Mouse (Mus musculus): ENCODE data around the gene Pusl1. TPM values are rescaled to one million over a fixed set of nuclear protein-coding genes. Genes with fewer than 3 reads are reported as not detected.

Gene Pusl1
- polyA plus RNA-seq, 1 experiment, result 30.8 TPM

DNA sequence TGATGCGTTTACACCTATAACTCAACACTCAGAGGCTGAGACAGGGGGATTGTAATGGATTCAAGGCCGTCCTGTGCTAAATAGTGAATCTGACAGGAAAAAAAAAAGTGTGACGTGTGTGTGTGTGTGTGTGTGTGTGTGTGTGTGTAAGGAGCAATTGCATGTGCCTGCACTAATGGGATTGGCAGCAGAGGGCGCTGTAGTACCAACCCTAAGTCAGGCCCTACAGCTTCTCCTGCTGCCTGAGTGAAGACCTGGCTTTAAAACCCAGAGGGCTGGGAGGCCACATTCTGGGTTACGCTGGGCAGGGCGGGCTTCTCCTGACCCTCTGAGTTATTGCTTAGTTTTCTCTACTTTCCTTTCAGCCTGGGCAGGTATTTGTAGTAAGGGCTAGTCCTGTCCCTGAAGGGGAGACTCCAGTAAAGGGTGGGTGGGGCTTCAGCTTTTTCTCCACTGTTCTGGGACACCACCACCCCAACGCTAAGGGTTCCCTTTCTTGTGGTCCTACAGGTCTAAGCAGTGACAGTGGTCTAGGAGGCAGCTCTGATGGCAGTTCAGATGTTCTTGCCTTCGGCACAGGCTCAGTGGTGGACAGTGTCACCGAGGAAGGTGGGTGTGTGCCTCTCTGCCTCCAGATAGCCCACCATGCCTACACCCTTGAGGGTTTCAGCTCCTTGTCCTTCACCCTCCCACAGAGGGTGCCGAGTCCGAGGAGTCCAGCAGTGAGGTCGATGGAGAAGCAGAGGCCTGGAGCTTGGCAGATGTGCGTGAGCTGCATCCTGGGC lies 12.9 kb upstream of the Pusl1 start:
- H3K36me3 ChIP-seq (ENCODE audit: control insufficient read depth, insufficient read depth, low read length), result peaks cover 21% of the 10 kb centered on the region
- H3K4me1 ChIP-seq (ENCODE audit: control insufficient read depth, insufficient read depth, insufficient read length, low read length), result no peaks in the 10 kb centered on the region
- no peak overlapping the region for H3K4me3 ChIP-seq (ENCODE audit: low read depth, low read length)
- no peaks in the 10 kb centered on the region for H3K27me3 ChIP-seq (ENCODE audit: control insufficient read depth, insufficient read depth, low read length)
- WGBS, result 94% methylated on average over 13 of the region's 13 CpGs
- TF ChIP-seq POLR2A (IDR thresholded peaks at IDR 0.05; ENCODE audit: low read depth, low read length), result no peak
- peak; percentile 27; the same call in 1 of the 2 replicates for TF ChIP-seq CTCF (IDR thresholded peaks at IDR 0.05; ENCODE audit: extremely low read depth, insufficient read length, insufficient replicate concordance, low read depth, low read length)
- H3K27ac ChIP-seq (ENCODE audit: insufficient read depth, low read depth, low read length), result no peak overlapping the region

DNA sequence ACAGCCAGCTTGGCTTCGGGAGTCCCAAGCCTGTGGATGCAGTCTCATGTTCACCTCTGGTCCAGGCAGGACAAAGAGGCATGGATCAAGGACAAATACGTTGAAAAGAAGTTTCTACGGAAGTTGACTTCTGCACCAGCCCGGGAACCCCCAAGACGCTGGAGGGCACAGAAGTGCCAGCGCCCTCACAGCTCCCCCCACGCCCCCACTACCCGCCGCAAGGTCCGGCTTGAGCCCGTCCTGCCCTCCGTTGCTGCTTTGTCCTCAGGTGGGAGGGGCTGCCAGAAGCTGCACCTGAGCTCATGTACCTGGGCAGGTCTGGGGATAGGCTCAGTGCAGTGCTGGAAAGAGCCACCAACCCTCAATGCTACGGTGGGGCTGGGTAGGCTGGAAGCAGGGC lies 11.7 kb upstream of the Pusl1 start:
- Histone ChIP-seq H3K4me3 (ENCODE audit: low read depth, low read length) (no peak overlapping the region), H3K27ac (ENCODE audit: insufficient read depth, low read depth, low read length) (no peak overlapping the region), H3K36me3 (ENCODE audit: control insufficient read depth, insufficient read depth, low read length) (peaks cover 23% of the 10 kb centered on the region), H3K27me3 (ENCODE audit: control insufficient read depth, insufficient read depth, low read length) (no peaks in the 10 kb centered on the region), H3K4me1 (ENCODE audit: control insufficient read depth, insufficient read depth, insufficient read length, low read length) (no peaks in the 10 kb centered on the region)
- TF ChIP-seq POLR2A (IDR thresholded peaks at IDR 0.05; ENCODE audit: low read depth, low read length) (no peak), CTCF (IDR thresholded peaks at IDR 0.05; ENCODE audit: extremely low read depth, insufficient read length, insufficient replicate concordance, low read depth, low read length) (no peak)
- WGBS, result 94% methylated on average over 13 of the region's 13 CpGs

DNA sequence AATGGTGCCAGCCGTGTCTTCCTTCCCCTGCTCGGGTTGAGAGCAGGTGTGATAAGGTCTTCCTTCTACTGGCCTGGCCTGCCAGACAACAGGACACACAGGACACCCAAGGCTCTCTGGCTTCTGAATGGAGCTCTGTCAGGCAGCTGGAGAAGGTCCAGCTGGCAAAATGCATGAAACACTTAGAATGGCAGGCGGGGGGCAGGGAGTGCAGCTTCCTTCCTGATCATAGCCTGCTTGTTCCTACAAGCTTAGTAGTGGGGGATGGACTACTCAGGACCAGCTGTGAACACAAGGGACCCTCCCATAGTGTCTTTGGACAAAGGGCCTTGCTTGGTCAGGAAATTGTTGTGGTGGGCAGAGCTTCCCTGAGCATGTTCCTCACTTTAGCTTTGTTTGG lies 9.6 kb upstream of the Pusl1 start:
- Histone ChIP-seq H3K27me3 (ENCODE audit: control insufficient read depth, insufficient read depth, low read length) (no peaks in the 10 kb centered on the region), H3K27ac (ENCODE audit: insufficient read depth, low read depth, low read length) (no peak overlapping the region), H3K4me3 (ENCODE audit: low read depth, low read length) (no peak overlapping the region), H3K4me1 (ENCODE audit: control insufficient read depth, insufficient read depth, insufficient read length, low read length) (no peaks in the 10 kb centered on the region), H3K36me3 (ENCODE audit: control insufficient read depth, insufficient read depth, low read length) (peaks cover 26% of the 10 kb centered on the region)
- WGBS, result 30% methylated on average over 3 of the region's 3 CpGs
- TF ChIP-seq CTCF (IDR thresholded peaks at IDR 0.05; ENCODE audit: extremely low read depth, insufficient read length, insufficient replicate concordance, low read depth, low read length) (no peak), POLR2A (IDR thresholded peaks at IDR 0.05; ENCODE audit: low read depth, low read length) (no peak)

DNA sequence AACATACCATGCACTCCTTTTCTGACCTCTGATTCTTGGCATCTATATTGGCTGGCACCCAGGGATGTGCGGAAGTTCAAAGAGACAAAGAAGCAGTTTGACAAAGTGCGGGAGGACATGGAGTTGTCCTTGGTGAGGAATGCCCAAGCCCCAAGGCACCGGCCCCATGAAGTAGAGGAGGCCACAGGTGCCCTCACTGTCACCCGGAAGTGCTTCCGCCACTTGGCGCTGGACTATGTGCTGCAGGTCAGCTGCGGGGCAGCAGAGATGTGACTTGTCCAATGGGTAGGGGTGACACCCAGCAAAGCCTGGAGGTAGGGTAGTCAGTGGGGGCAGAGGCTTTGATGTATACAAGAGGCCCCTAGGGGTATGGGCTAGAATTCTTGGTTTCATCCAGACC lies 7.8 kb upstream of the Pusl1 start:
- peaks cover under 1% of the 10 kb centered on the region; the same call in 1 of the 2 replicates for H3K4me1 ChIP-seq (ENCODE audit: control insufficient read depth, insufficient read depth, insufficient read length, low read length)
- 90% methylated on average over 7 of the region's 7 CpGs for WGBS
- H3K36me3 ChIP-seq (ENCODE audit: control insufficient read depth, insufficient read depth, low read length), result peaks cover 24% of the 10 kb centered on the region
- TF ChIP-seq CTCF (IDR thresholded peaks at IDR 0.05; ENCODE audit: extremely low read depth, insufficient read length, insufficient replicate concordance, low read depth, low read length) (no peak), POLR2A (IDR thresholded peaks at IDR 0.05; ENCODE audit: low read depth, low read length) (no peak)
- no peak overlapping the region for H3K27ac ChIP-seq (ENCODE audit: insufficient read depth, low read depth, low read length)
- H3K27me3 ChIP-seq (ENCODE audit: control insufficient read depth, insufficient read depth, low read length), result no peaks in the 10 kb centered on the region
- no peak overlapping the region for H3K4me3 ChIP-seq (ENCODE audit: low read depth, low read length)

DNA sequence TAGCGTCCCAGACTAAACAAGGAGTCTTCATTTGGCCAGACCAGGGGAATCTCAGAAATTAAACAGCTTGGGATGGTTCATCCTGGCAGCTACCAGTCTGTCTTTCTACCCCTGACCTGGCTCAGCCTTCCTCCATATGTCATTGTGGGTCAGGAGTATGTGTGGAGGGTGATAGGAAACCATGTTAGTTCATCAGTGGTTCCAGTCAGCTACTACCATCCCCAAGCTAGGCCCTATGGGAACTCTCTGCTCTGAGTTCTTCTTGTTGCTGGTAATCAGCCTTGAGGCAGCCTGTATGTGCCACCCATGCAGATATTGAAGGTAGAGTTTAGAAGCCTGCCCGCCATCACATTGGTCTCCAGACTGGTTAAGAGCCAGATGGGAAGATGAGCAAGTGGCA lies 6.7 kb upstream of the Pusl1 start:
- Histone ChIP-seq H3K27me3 (ENCODE audit: control insufficient read depth, insufficient read depth, low read length) (no peaks in the 10 kb centered on the region), H3K27ac (ENCODE audit: insufficient read depth, low read depth, low read length) (no peak overlapping the region), H3K36me3 (ENCODE audit: control insufficient read depth, insufficient read depth, low read length) (peaks cover 20% of the 10 kb centered on the region), H3K4me1 (ENCODE audit: control insufficient read depth, insufficient read depth, insufficient read length, low read length) (peaks cover 8% of the 10 kb centered on the region), H3K4me3 (ENCODE audit: low read depth, low read length) (no peak overlapping the region)
- TF ChIP-seq POLR2A (IDR thresholded peaks at IDR 0.05; ENCODE audit: low read depth, low read length) (no peak), CTCF (IDR thresholded peaks at IDR 0.05; ENCODE audit: extremely low read depth, insufficient read length, insufficient replicate concordance, low read depth, low read length) (no peak)
- WGBS, result 98% methylated on average over 2 of the region's 2 CpGs

DNA sequence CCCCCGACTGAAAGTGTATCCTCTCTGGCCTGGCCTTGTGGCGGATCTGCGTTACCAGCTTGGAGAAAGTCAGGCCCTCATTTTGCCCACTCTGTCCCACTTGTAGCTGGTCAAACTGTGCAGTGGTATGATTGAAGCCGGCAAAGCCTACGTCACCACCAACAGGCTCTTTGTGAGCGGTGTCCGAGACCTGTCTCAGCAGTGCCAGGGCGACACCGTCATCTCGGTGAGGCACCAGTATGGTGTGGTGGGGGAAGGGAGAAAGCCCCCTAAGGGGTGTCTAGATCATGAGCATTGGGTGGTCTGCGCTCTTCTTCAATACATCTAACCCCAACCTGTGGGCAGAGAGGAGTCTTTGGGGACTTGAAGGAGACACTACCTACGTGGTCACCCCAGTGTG lies 4.9 kb upstream of the Pusl1 start:
- H3K4me3 ChIP-seq (ENCODE audit: low read depth, low read length), result no peak overlapping the region
- WGBS, result 98% methylated on average over 12 of the region's 12 CpGs
- peaks cover 16% of the 10 kb centered on the region for H3K4me1 ChIP-seq (ENCODE audit: control insufficient read depth, insufficient read depth, insufficient read length, low read length)
- H3K27ac ChIP-seq (ENCODE audit: insufficient read depth, low read depth, low read length), result no peak overlapping the region
- peaks cover 9% of the 10 kb centered on the region for H3K36me3 ChIP-seq (ENCODE audit: control insufficient read depth, insufficient read depth, low read length)
- no peaks in the 10 kb centered on the region for H3K27me3 ChIP-seq (ENCODE audit: control insufficient read depth, insufficient read depth, low read length)
- TF ChIP-seq POLR2A (IDR thresholded peaks at IDR 0.05; ENCODE audit: low read depth, low read length), result no peak
- no peak for TF ChIP-seq CTCF (IDR thresholded peaks at IDR 0.05; ENCODE audit: extremely low read depth, insufficient read length, insufficient replicate concordance, low read depth, low read length)

DNA sequence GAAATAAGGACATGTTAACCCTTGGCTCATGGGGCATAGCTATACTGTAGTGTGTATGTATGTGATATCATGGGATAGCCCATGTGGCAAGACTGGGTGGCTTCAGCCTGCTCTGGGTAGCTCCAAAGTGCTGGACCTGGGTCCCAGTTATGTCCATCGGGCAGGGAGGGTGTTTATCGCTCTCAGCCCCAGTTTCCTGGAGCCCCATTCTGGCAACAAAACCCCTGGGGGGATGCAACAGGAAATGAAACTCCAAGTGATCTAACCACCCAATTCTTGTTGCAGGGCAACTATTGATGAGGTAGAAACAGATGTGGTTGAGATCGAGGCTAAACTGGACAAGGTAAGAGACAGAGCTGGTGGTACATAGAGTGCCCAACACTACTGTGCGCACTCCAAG lies 4.2 kb upstream of the Pusl1 start:
- Histone ChIP-seq H3K4me1 (ENCODE audit: control insufficient read depth, insufficient read depth, insufficient read length, low read length) (peaks cover 16% of the 10 kb centered on the region), H3K4me3 (ENCODE audit: low read depth, low read length) (no peak overlapping the region), H3K27me3 (ENCODE audit: control insufficient read depth, insufficient read depth, low read length) (no peaks in the 10 kb centered on the region), H3K27ac (ENCODE audit: insufficient read depth, low read depth, low read length) (no peak overlapping the region), H3K36me3 (ENCODE audit: control insufficient read depth, insufficient read depth, low read length) (peaks cover 8% of the 10 kb centered on the region)
- 91% methylated on average over 4 of the region's 4 CpGs for WGBS
- TF ChIP-seq CTCF (IDR thresholded peaks at IDR 0.05; ENCODE audit: extremely low read depth, insufficient read length, insufficient replicate concordance, low read depth, low read length), result no peak
- no peak for TF ChIP-seq POLR2A (IDR thresholded peaks at IDR 0.05; ENCODE audit: low read depth, low read length)

All from small intestine, adult 2 months (tissue).